Mouse (Mus musculus) embryo, embryonic 10.5 days (tissue): Measurements from ENCODE around the gene Galr2.
"Not testable (repeated sequence)": the region's sequence is repeated elsewhere in the genome, so short reads cannot be mapped to it uniquely, and the experiment has no call there.

Experiments used
- DNase-seq: peaks from one replicate; pipeline ENCODE4 v3.0.0-alpha.2; 2015; ENCODE audit warnings: low spot score

Galr2 gene

GRCm38 (mm10) chr11:116272589-116273468 is 7.9 kb upstream of the Galr2 start:
- no peak for DNase-seq

- peak; percentile 10 for DNase-seq
Measured at GRCm38 (mm10) chr11:116273469-116274044, 7.2 kb upstream of the Galr2 start.

DNA sequence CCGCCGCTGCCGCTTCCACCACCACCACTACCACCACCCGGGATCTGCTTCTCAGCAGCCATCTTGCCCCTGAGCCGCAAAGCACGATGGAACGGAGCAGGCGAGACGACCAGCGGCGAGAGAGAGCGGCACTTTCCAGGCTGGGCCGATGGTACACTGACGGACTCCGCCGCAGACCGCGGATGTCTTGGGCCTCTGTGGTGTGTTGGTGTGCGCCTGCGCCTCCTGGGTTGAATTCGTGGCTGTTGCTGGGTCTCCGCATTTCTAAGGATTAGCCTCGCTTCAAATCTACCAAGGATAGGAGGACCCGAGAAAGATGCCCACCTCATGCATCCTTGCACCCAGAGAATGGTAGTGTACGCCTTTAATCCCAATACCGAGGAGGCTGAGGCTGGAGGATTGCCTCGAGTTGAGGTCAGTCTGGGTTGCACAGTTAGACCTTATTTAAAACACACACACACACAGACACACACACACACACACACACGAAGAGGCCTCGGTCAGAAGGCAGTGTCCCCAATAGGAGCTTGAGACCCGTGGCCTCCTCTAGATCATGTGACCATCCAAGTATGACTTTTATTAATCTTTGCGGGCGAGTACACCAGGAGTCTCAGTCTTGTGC is 6.6 kb upstream of the Galr2 start, which contains the start of gene Srp68:
TSS of gene Srp68 (minus strand) at position 173 of the 622 bp plus-strand sequence.
- peak; percentile 97 for DNase-seq

- not testable (repeated sequence) for DNase-seq
Measured at GRCm38 (mm10) chr11:116277184-116277583, 3.6 kb upstream of the Galr2 start.

DNA sequence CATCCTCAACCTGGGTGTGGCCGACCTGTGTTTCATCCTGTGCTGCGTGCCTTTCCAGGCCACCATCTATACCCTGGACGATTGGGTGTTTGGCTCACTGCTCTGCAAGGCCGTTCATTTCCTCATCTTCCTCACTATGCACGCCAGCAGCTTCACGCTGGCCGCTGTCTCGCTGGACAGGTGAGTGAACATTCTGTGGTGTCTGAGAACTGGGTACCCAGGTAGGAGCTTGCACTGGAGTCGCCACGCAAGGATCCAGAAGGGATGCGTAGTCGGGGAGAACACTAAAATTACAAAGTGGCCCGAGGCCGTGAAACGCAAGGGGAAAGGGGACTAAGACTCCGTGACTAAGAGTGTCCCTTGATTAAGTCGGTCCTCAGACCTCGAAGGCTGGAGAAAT is 932 bp downstream of the Galr2 start:
- DNase-seq, result no peak

DNA sequence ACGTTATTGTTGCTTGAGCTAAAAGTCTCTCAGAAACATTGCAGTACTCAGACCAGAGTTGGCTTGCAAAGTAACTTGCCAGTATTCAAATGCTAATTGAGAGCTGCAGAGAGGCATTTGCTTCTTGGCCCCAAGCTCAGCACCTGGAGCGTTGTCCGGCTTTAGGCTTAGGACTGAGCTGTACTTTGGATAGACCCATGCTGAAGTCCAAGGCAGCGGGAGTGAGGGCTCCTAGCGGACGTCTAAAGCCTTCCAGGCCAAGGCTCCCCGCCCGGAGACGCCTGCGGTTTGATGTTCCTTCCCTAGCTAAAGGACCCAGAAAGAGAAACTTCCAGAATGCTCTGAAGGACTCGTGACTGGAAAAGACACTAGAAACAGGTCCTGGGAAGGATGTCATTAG is 1.4 kb downstream of the Galr2 start:
- DNase-seq, result peak; percentile 54

GRCm38 (mm10) chr11:116282912-116283521 is 2.3 kb downstream of the Galr2 start:
- peak; percentile 6 for DNase-seq

- peak; percentile 9 for DNase-seq
Measured at GRCm38 (mm10) chr11:116283982-116284381, 3.2 kb downstream of the Galr2 start.

GRCm38 (mm10) chr11:116285770-116286191 is 5.0 kb downstream of the Galr2 start:
- DNase-seq, result no peak

GRCm38 (mm10) chr11:116287351-116287750 is 6.6 kb downstream of the Galr2 start:
- no peak for DNase-seq

- no peak for DNase-seq
Measured at GRCm38 (mm10) chr11:116290556-116290955, 9.8 kb downstream of the Galr2 start.

DNA sequence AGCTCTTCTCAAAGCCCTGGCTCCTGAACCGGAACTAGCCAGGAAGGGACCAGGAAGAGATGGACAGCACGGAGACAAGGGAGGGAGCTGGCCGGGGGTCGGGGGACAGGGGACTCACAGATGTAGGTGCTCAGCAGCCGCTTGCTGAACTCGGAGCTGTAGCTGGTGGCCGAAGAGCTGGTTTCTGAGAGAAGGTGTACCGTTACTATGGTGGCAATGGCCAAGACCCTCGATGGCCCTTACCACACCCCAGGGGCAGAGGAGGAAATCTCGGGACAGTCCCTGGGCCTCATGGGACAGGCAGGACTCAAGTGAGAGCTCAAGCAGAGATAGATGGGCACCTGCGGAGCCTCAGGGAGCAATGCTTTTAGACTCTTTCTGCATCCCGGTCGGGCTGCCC is 11.7 kb downstream of the Galr2 start:
- no peak for DNase-seq

DNA sequence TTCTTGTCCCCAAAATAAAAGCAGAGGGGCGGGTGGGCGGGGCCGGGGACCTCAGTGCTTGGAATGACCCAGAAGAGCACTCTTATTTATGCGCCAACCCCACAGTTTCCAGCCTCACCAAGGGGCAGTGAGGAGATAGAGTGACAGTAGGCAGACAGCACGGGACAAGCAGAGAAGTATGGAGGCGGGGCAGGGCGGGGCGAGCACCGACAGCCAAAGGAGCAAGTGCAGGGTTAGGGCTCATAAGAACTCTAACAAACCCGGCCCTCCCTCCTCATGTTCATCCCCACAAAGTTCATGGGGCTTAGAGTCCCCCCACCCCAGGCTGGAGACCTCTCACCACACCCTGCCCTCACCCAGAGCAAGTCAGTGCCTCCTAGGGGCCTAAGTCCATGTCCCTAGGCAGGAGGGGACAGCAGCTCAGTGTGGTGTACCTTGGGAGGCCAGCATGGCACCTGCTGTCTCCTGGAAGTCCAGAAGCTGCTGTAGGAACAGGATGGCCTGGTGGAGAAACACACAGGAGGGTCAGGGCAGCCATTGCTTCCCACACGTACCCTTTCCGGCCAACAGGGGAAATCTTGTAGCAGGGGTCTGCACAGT is 12.9 kb downstream of the Galr2 start:
- DNase-seq, result no peak

DNA sequence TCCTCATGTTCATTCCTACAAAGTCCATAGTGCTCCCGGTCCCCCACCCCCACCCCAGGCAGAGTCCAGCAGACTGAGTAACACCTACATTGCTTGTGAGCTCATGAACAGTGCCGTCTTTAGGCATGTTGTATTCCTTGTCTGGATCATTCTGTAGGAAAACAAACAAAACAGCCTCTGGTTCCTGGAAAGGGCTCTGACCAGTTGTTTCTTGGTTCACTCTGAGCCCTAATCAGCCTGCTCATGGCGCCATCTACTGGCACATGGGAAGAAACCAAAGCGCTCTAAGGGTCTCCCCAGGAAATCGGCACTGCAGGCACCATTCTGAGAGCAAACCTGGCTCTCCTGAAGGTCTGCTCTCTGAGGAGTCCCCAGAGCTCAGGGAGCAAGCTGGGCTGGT is 13.6 kb downstream of the Galr2 start:
- peak; percentile 88 for DNase-seq

- DNase-seq, result no peak
Measured at GRCm38 (mm10) chr11:116296191-116296734, 15.5 kb downstream of the Galr2 start.

- DNase-seq, result no peak
Measured at GRCm38 (mm10) chr11:116297017-116297416, 16.3 kb downstream of the Galr2 start.

DNA sequence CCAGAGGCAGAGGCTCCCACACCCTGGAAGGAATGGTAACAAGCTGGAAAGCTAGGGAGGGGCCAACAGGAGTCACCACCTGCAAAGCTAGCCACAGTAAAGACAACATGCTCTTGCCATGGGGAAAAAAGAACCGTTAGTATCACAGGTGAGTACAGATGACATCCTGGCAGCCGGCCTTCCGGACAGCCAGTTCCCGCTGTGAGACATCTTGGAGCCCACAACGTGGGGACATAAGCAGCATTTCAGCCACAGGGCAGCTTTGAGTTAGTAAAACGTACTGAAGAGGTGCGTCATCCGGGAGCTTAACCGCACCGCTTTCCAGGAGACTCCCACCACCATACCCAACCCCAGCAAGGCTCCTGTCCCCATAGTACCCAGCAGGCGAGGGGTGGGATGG is 17.5 kb downstream of the Galr2 start:
- no peak for DNase-seq

DNA sequence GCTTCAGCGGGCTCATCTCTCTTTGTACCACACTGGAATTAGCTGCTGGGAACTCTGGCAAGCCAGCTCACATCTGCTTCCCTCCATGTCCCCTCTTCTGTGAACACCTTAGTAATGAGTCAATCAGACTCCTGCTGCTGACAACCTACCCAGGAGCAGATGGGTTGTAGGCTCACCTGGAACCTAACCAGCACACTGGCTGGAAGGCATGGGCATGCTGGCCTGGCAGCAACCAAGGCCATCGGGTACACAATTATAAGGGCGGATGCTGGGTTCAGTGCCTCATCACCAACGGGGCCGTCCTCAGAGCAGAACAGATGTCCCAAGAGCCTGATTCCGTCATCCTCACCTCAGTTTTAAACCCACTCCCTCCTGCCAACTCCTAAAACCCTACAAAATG is 17.9 kb downstream of the Galr2 start:
- no peak for DNase-seq

DNA sequence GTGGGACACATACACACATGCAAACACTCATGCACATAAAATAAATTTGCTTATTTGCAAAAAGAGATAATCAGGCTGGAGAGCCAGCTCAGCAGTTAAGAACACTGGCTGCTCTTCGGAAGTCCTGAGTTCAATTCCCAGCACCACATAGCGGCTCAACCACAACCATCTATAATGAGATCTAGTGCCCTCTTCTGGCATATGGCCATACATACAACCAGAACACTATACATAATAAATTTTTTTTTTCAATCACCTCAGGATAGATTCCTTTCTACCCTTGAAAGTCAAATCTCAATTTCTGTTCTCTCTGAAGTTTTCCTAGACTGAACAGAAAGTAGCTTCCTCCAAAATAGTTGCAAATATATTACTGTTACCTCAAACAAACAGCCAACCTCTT is 24.7 kb downstream of the Galr2 start:
- no peak for DNase-seq

GRCm38 (mm10) chr11:116306126-116306982 is 25.6 kb downstream of the Galr2 start:
- DNase-seq, result peak; percentile 96
